Mouse (Mus musculus) liver, embryonic 14.5 days (tissue): ENCODE measurements around the gene Reln.

Source experiments
- CTCF ChIP-seq: IDR thresholded peaks from 2 replicates; pipeline ENCODE4 v1.5.1; 2016; ENCODE audit warnings: antibody characterized with exemption, low read depth, control low read depth
- EP300 ChIP-seq: IDR thresholded peaks from 2 replicates; pipeline ENCODE4 v1.6.1; 2016; ENCODE audit warnings: antibody characterized with exemption, low read depth

GRCm38 (mm10) chr5:22171336-22171735 lies 173.2 kb downstream of the Reln start:
- TF ChIP-seq CTCF (no peak), EP300 (no peak)
